Mouse (Mus musculus) hindbrain, embryonic 11.5 days (tissue): ENCODE results near the gene Aadat. TPM values are rescaled to one million over a fixed set of nuclear protein-coding genes. Genes with fewer than 3 reads are reported as not detected.
"Not testable (repeated sequence)": the region's sequence is repeated elsewhere in the genome, so short reads cannot be mapped to it uniquely, and the experiment has no call there.

Experiments
- ATAC-seq: fragments of 200-750 bp; cut with Nextera tagmentation; 2 replicates; pipeline ENCODE4 v1.8.0; 2017; ENCODE audit warnings: mild to moderate bottlenecking, moderate TSS enrichment, moderate library complexity; ENCODE audit not compliant: low FRiP score
- DNase-seq: peaks from one replicate; pipeline ENCODE4 v3.0.0-alpha.2; 2015; ENCODE audit warnings: low spot score
- H3K27ac ChIP-seq: fragments of 300-500 bp; sonication (generic); 2 replicates; pipeline ENCODE4 v1.5.1; 2014; ENCODE audit warnings: mild to moderate bottlenecking, low read depth, low read length
- H3K27me3 ChIP-seq: fragments of 300-500 bp; sonication (generic); 2 replicates; pipeline ENCODE4 v1.6.1; 2014; ENCODE audit warnings: mild to moderate bottlenecking, low read length, moderate library complexity, mixed read lengths; ENCODE audit not compliant: control insufficient read depth, insufficient read depth
- H3K36me3 ChIP-seq: fragments of 300-500 bp; sonication (generic); 2 replicates; pipeline ENCODE4 v1.6.1; 2014; ENCODE audit warnings: mild to moderate bottlenecking, low read length, moderate library complexity, mixed read lengths; ENCODE audit not compliant: control insufficient read depth, insufficient read depth
- H3K4me1 ChIP-seq: fragments of 300-500 bp; sonication (generic); replicated peaks from 2 replicates; pipeline ENCODE4 v1.6.1; 2014; ENCODE audit warnings: low read length, mixed read lengths; ENCODE audit not compliant: control insufficient read depth, insufficient read depth
- H3K4me2 ChIP-seq: fragments of 300-500 bp; sonication (generic); replicated peaks from 2 replicates; pipeline ENCODE4 v1.6.1; 2014; ENCODE audit warnings: mild to moderate bottlenecking, low read depth, low read length
- H3K4me3 ChIP-seq: fragments of 300-500 bp; sonication (generic); 2 replicates; pipeline ENCODE4 v1.5.1; 2014; ENCODE audit warnings: low read depth, low read length
- H3K9ac ChIP-seq: fragments of 300-500 bp; sonication (generic); 2 replicates; pipeline ENCODE4 v1.6.1; 2014; ENCODE audit warnings: low read depth, low read length
- H3K9me3 ChIP-seq: fragments of 300-500 bp; sonication (generic); 2 replicates; pipeline ENCODE4 v1.6.1; 2016; ENCODE audit warnings: low read length; ENCODE audit not compliant: control insufficient read depth
- WGBS: fragments of 180-500 bp; shearing (Covaris S2); extraction: QIAGEN DNeasy Blood & Tissue Kit; methylation state at CpG from one replicate; pipeline ENCODE4 v1.1.7; 2014; 5-methylcytosine and 5-hydroxymethylcytosine counted together
- polyA plus RNA-seq: library from polyadenylated mRNA; unstranded; fragments of >200 nt; fragmentation: Nextera tagmentation; extraction: Ambion mirVana; gene quantifications from 2 replicates; pipeline ENCODE4 v1.2.1, GENCODE M21; 2014

The Aadat gene
- polyA plus RNA-seq, 1 experiment from 2014 or later = 0.94 TPM

GRCm38 (mm10) chr8:60518286-60518685 is 12.6 kb downstream of the Aadat start:
- Histone ChIP-seq H3K36me3 (no peaks in the 10 kb centered on the region), H3K9me3 (no peaks in the 10 kb centered on the region), H3K4me2 (no peak overlapping the region), H3K9ac (no peak overlapping the region), H3K27me3 (no peaks in the 10 kb centered on the region), H3K27ac (no peak overlapping the region), H3K4me3 (no peak overlapping the region), H3K4me1 (no peaks in the 10 kb centered on the region)
- no peak for DNase-seq
- ATAC-seq = no peak

- DNase-seq = peak; percentile 3
- ATAC-seq = 0 out of 2 replicates have a peak, but pooled peaks have one; percentile 49
- no peaks in the 10 kb centered on the region for H3K4me1 ChIP-seq
Observed at GRCm38 (mm10) chr8:60534945-60535344, 29.2 kb downstream of the Aadat start.

GRCm38 (mm10) chr8:60566783-60567182 is 61.1 kb downstream of the Aadat start:
- Histone ChIP-seq H3K9me3 (no peaks in the 10 kb centered on the region), H3K9ac (no peak overlapping the region), H3K4me1 (no peaks in the 10 kb centered on the region), H3K36me3 (no peaks in the 10 kb centered on the region), H3K27me3 (no peaks in the 10 kb centered on the region), H3K4me2 (no peak overlapping the region), H3K4me3 (no peak overlapping the region), H3K27ac (no peak overlapping the region)
- ATAC-seq = no peak
- no peak for DNase-seq
- 82% methylated on average over 3 of the region's 3 CpGs for WGBS

More at GRCm38 (mm10) chr8:60534945-60535344, 29.2 kb downstream of the Aadat start:
- WGBS = 31% methylated on average over 2 of the region's 2 CpGs
- Histone ChIP-seq H3K4me3 (no peak overlapping the region), H3K36me3 (no peaks in the 10 kb centered on the region), H3K27ac (no peak overlapping the region), H3K9ac (no peak overlapping the region), H3K9me3 (no peaks in the 10 kb centered on the region), H3K4me2 (no peak overlapping the region), H3K27me3 (no peaks in the 10 kb centered on the region)

GRCm38 (mm10) chr8:60577231-60577630 is 71.5 kb downstream of the Aadat start:
- DNase-seq (no peak), ATAC-seq (no peak)
- Histone ChIP-seq H3K27me3 (no peaks in the 10 kb centered on the region), H3K36me3 (no peaks in the 10 kb centered on the region), H3K27ac (no peak overlapping the region), H3K9ac (no peak overlapping the region), H3K4me1 (no peaks in the 10 kb centered on the region), H3K4me2 (no peak overlapping the region), H3K4me3 (no peak overlapping the region), H3K9me3 (no peaks in the 10 kb centered on the region)
- 84% methylated on average over 1 of the region's 1 CpGs for WGBS

GRCm38 (mm10) chr8:60583369-60583768 is 77.6 kb downstream of the Aadat start:
- H3K27ac ChIP-seq = no peak overlapping the region
- ATAC-seq (no peak), DNase-seq (no peak)
- no peak overlapping the region for H3K9ac ChIP-seq
- no peak overlapping the region for H3K4me3 ChIP-seq
- no peaks in the 10 kb centered on the region for H3K9me3 ChIP-seq
- no peaks in the 10 kb centered on the region for H3K36me3 ChIP-seq
- WGBS = 92% methylated on average over 2 of the region's 2 CpGs
- H3K27me3 ChIP-seq = no peaks in the 10 kb centered on the region
- no peak overlapping the region for H3K4me2 ChIP-seq
- H3K4me1 ChIP-seq = no peaks in the 10 kb centered on the region

GRCm38 (mm10) chr8:60591352-60592105 is 85.8 kb downstream of the Aadat start:
- ATAC-seq, H3K27me3 ChIP-seq, H3K27ac ChIP-seq, H3K4me2 ChIP-seq, H3K36me3 ChIP-seq, H3K4me1 ChIP-seq, H3K9me3 ChIP-seq, DNase-seq, H3K4me3 ChIP-seq, H3K9ac ChIP-seq: not testable (repeated sequence)
- WGBS = 87% methylated on average over 29 of the region's 29 CpGs

- 0 out of 2 replicates have a peak, but pooled peaks have one; percentile 17 for ATAC-seq
- H3K27ac ChIP-seq = no peak overlapping the region
- DNase-seq = peak; percentile 30
- no peak overlapping the region for H3K9ac ChIP-seq
- no peaks in the 10 kb centered on the region for H3K9me3 ChIP-seq
- no peak overlapping the region for H3K4me2 ChIP-seq
- no peaks in the 10 kb centered on the region for H3K36me3 ChIP-seq
- H3K4me3 ChIP-seq = no peak overlapping the region
- 66% methylated on average over 3 of the region's 3 CpGs for WGBS
- no peaks in the 10 kb centered on the region for H3K4me1 ChIP-seq
- no peaks in the 10 kb centered on the region for H3K27me3 ChIP-seq
Observed at GRCm38 (mm10) chr8:60594761-60595160, 89.0 kb downstream of the Aadat start.

Other genes starting within 250 kb of the Aadat start
- gene Gm10283, start 2.7 kb upstream of the Aadat start, polyA plus RNA-seq = not detected in 2 replicates
- gene Mfap3l, start 126.9 kb downstream of the Aadat start, polyA plus RNA-seq = 2.3 and 2.5 TPM in 2 replicates